Mouse (Mus musculus): ENCODE results near the gene Cd27. TPM values are rescaled to one million over a fixed set of nuclear protein-coding genes. Genes with fewer than 3 reads are reported as not detected.

Cd27 gene
- polyA plus RNA-seq, 1 experiment from 2014 or later: 2.9 TPM

DNA sequence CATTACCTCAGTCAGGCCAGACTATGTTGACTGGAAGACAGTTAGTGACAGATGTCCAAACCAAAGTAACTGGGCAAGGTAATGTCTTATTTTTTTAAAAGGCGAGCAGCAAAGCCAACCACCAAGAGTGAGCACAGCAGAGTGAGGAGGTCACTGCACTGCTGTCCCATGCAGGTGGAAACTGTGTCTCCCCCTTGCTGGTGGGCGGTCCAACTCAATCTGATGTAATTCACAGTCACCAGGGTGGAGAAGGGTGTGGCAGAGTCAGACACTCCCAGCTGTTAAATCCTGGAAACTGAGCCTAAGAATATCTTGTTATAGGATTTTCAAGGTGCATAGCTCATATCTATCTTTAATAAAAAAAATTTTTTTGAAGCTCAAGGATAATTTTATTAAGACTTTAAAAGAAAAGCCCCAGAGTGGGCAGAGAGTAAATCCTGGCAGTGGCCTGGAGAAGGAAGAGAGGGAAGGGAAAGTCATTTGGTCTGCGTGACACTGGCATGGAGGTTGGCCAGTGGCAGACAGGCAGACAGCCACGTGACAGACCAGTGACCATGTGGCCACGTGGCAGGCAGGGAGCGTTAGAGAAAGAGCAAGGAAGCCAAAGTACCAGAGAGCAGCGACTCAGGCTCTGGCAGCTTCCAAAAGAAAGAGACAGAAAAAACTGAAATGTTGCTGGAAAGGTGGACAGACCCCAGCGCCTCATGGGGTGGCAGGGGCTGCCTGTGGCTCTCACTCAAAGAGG lies 19.6 kb upstream of the Cd27 start:
- H3K9me3 ChIP-seq (ENCODE audit: control insufficient read depth, low read length): no peaks in the 10 kb centered on the region; the same call in 1 of the 2 replicates
- H3K27ac ChIP-seq (replicated peaks; ENCODE audit: low read depth, low read length): no peak overlapping the region
- H3K4me1 ChIP-seq (ENCODE audit: control insufficient read depth, insufficient read depth, low read length): no peaks in the 10 kb centered on the region
- H3K36me3 ChIP-seq (ENCODE audit: control insufficient read depth, insufficient read depth, low read length): no peaks in the 10 kb centered on the region
- H3K27me3 ChIP-seq (replicated peaks; ENCODE audit: control insufficient read depth, insufficient read depth, low read length): no peaks in the 10 kb centered on the region
- no peak overlapping the region for H3K4me2 ChIP-seq (ENCODE audit: low read depth, low read length)
- DNase-seq (ENCODE audit: low spot score) (no peak), ATAC-seq (ENCODE audit: low read depth) (no peak)
- no peak overlapping the region for H3K4me3 ChIP-seq (ENCODE audit: low read depth, low read length)
- 77% methylated on average over 8 of the region's 8 CpGs for WGBS
- no peak overlapping the region for H3K9ac ChIP-seq (ENCODE audit: low read depth, low read length)

- H3K27me3 ChIP-seq (replicated peaks; ENCODE audit: control insufficient read depth, insufficient read depth, low read length): no peaks in the 10 kb centered on the region
- H3K27ac ChIP-seq (replicated peaks; ENCODE audit: low read depth, low read length): no peak overlapping the region
- no peaks in the 10 kb centered on the region for H3K4me1 ChIP-seq (ENCODE audit: control insufficient read depth, insufficient read depth, low read length)
- H3K4me2 ChIP-seq (ENCODE audit: low read depth, low read length): no peak overlapping the region
- no peaks in the 10 kb centered on the region for H3K36me3 ChIP-seq (ENCODE audit: control insufficient read depth, insufficient read depth, low read length)
- DNase-seq (ENCODE audit: low spot score): no peak
- WGBS: 80% methylated on average over 7 of the region's 7 CpGs
- H3K9ac ChIP-seq (ENCODE audit: low read depth, low read length): no peak overlapping the region
- ATAC-seq (ENCODE audit: low read depth): no peak
- H3K9me3 ChIP-seq (ENCODE audit: control insufficient read depth, low read length): no peaks in the 10 kb centered on the region; the same call in 1 of the 2 replicates
- no peak overlapping the region for H3K4me3 ChIP-seq (ENCODE audit: low read depth, low read length)
Observed at GRCm38 (mm10) chr6:125255516-125256044, 18.8 kb upstream of the Cd27 start.

DNA sequence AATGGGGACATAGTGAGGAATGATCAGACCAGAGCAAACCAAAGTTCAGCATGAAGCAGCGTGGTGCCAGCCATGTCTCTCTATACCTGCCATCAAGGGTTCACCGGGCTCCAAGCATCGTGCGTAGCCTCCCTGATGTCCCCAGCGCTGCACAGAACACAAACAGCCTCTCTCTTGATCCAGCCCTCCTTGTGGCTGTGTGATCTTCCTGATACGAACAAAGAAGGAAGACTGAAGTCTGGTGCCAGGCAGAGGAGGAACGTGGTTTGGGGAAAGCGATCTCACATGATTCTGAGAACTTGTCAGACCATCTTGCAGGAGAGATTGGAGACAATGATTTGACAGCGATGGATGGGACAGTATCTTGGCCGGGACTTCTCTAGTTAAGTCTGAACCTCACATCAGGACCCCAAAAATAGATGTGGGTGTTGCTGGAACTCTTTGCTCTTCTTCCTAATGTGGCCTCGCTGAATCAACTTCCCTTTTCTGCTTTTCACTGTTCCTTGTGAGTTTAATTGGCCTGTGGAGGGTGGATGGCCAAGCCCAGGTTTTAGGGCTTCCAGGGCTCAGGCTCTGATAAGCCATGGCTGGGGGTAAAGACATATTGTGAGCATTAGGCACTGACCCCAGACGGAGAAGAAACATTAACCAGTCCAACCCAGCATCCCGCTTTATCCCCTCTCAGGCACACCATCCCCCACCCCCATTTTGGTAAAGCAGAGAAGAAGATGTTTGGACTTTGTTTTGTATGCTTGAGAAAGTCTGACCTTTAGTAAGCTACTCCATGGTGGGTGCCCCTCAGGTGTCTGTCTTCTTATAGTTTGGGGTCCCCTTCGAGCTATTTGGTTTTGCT lies 17.3 kb upstream of the Cd27 start:
- Histone ChIP-seq H3K4me2 (ENCODE audit: low read depth, low read length) (no peak overlapping the region), H3K4me3 (ENCODE audit: low read depth, low read length) (no peak overlapping the region), H3K4me1 (ENCODE audit: control insufficient read depth, insufficient read depth, low read length) (no peaks in the 10 kb centered on the region), H3K9ac (ENCODE audit: low read depth, low read length) (no peak overlapping the region), H3K36me3 (ENCODE audit: control insufficient read depth, insufficient read depth, low read length) (no peaks in the 10 kb centered on the region), H3K9me3 (ENCODE audit: control insufficient read depth, low read length) (no peaks in the 10 kb centered on the region; the same call in 1 of the 2 replicates), H3K27ac (replicated peaks; ENCODE audit: low read depth, low read length) (no peak overlapping the region), H3K27me3 (replicated peaks; ENCODE audit: control insufficient read depth, insufficient read depth, low read length) (no peaks in the 10 kb centered on the region)
- ATAC-seq (ENCODE audit: low read depth): no peak
- WGBS: 74% methylated on average over 14 of the region's 14 CpGs
- DNase-seq (ENCODE audit: low spot score): no peak

GRCm38 (mm10) chr6:125252711-125253110 lies 15.9 kb upstream of the Cd27 start:
- no peak overlapping the region for H3K4me3 ChIP-seq (ENCODE audit: low read depth, low read length)
- H3K4me2 ChIP-seq (ENCODE audit: low read depth, low read length): no peak overlapping the region
- no peak for DNase-seq (ENCODE audit: low spot score)
- H3K4me1 ChIP-seq (ENCODE audit: control insufficient read depth, insufficient read depth, low read length): no peaks in the 10 kb centered on the region
- WGBS: 86% methylated on average over 8 of the region's 8 CpGs
- no peaks in the 10 kb centered on the region for H3K27me3 ChIP-seq (replicated peaks; ENCODE audit: control insufficient read depth, insufficient read depth, low read length)
- no peak for ATAC-seq (ENCODE audit: low read depth)
- no peaks in the 10 kb centered on the region for H3K36me3 ChIP-seq (ENCODE audit: control insufficient read depth, insufficient read depth, low read length)
- H3K9me3 ChIP-seq (ENCODE audit: control insufficient read depth, low read length): no peaks in the 10 kb centered on the region; the same call in 1 of the 2 replicates
- no peak overlapping the region for H3K27ac ChIP-seq (replicated peaks; ENCODE audit: low read depth, low read length)
- no peak overlapping the region for H3K9ac ChIP-seq (ENCODE audit: low read depth, low read length)

GRCm38 (mm10) chr6:125252285-125252684 lies 15.5 kb upstream of the Cd27 start:
- DNase-seq (ENCODE audit: low spot score): no peak
- 78% methylated on average over 3 of the region's 3 CpGs for WGBS
- H3K9me3 ChIP-seq (ENCODE audit: control insufficient read depth, low read length): no peaks in the 10 kb centered on the region; the same call in 1 of the 2 replicates
- no peak overlapping the region for H3K4me3 ChIP-seq (ENCODE audit: low read depth, low read length)
- H3K4me1 ChIP-seq (ENCODE audit: control insufficient read depth, insufficient read depth, low read length): no peaks in the 10 kb centered on the region
- no peaks in the 10 kb centered on the region for H3K27me3 ChIP-seq (replicated peaks; ENCODE audit: control insufficient read depth, insufficient read depth, low read length)
- H3K27ac ChIP-seq (replicated peaks; ENCODE audit: low read depth, low read length): no peak overlapping the region
- H3K36me3 ChIP-seq (ENCODE audit: control insufficient read depth, insufficient read depth, low read length): no peaks in the 10 kb centered on the region
- no peak overlapping the region for H3K4me2 ChIP-seq (ENCODE audit: low read depth, low read length)
- H3K9ac ChIP-seq (ENCODE audit: low read depth, low read length): no peak overlapping the region
- no peak for ATAC-seq (ENCODE audit: low read depth)

- no peak for DNase-seq (ENCODE audit: low spot score)
- Histone ChIP-seq H3K4me1 (ENCODE audit: control insufficient read depth, insufficient read depth, low read length) (no peaks in the 10 kb centered on the region), H3K4me3 (ENCODE audit: low read depth, low read length) (no peak overlapping the region), H3K9me3 (ENCODE audit: control insufficient read depth, low read length) (no peaks in the 10 kb centered on the region), H3K27ac (replicated peaks; ENCODE audit: low read depth, low read length) (no peak overlapping the region), H3K36me3 (ENCODE audit: control insufficient read depth, insufficient read depth, low read length) (no peaks in the 10 kb centered on the region), H3K27me3 (replicated peaks; ENCODE audit: control insufficient read depth, insufficient read depth, low read length) (no peaks in the 10 kb centered on the region), H3K9ac (ENCODE audit: low read depth, low read length) (no peak overlapping the region), H3K4me2 (ENCODE audit: low read depth, low read length) (no peak overlapping the region)
- 24% methylated on average over 1 of the region's 1 CpGs for WGBS
- no peak for ATAC-seq (ENCODE audit: low read depth)
Observed at GRCm38 (mm10) chr6:125244551-125244950, 7.7 kb upstream of the Cd27 start.

DNA sequence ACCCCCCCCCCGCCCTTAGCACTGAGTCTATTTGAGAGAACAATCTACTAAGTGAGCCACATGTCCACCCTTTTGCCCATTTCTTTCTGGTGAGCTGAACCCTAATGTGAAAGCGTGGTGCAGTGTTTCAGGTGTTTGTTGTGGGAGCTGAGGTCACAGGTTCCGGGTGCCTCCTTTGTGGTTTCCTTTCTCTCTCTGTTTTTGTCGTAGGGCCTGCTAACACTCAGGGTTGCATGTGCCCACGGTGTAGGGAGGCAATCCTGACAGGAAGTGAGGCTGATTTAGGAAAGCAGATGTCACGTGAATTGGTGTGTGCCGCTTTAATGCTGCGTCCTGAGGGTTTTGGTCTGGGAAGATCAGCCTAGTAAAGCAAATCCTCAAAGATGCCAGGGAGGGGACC lies 4.8 kb upstream of the Cd27 start:
- H3K4me1 ChIP-seq (ENCODE audit: control insufficient read depth, insufficient read depth, low read length): no peaks in the 10 kb centered on the region
- WGBS: 83% methylated on average over 8 of the region's 8 CpGs
- no peak overlapping the region for H3K9ac ChIP-seq (ENCODE audit: low read depth, low read length)
- no peaks in the 10 kb centered on the region for H3K27me3 ChIP-seq (replicated peaks; ENCODE audit: control insufficient read depth, insufficient read depth, low read length)
- H3K4me3 ChIP-seq (ENCODE audit: low read depth, low read length): no peak overlapping the region
- H3K27ac ChIP-seq (replicated peaks; ENCODE audit: low read depth, low read length): no peak overlapping the region
- no peaks in the 10 kb centered on the region for H3K9me3 ChIP-seq (ENCODE audit: control insufficient read depth, low read length)
- H3K4me2 ChIP-seq (ENCODE audit: low read depth, low read length): no peak overlapping the region
- DNase-seq (ENCODE audit: low spot score): no peak
- H3K36me3 ChIP-seq (ENCODE audit: control insufficient read depth, insufficient read depth, low read length): no peaks in the 10 kb centered on the region
- ATAC-seq (ENCODE audit: low read depth): no peak

DNA sequence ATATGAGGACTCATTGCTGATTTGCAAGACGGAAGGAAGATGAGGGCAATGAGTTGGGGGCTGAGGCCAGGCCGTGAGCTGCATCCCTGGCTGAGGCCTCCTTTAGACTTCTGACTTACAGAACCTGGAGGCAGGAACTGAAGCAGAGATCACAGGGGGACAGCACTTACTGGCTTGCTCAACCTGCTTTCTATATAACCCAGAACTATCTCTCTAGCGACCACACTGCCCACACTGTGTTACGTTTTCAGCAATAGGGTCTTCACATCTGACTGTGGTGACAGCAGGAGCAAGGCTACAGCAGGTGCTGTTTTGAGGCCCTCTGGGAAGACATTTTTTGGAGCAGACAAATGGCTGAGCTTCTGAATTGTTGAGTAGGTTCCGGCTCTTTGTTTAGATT lies 3.8 kb upstream of the Cd27 start:
- DNase-seq (ENCODE audit: low spot score): no peak
- no peaks in the 10 kb centered on the region for H3K4me1 ChIP-seq (ENCODE audit: control insufficient read depth, insufficient read depth, low read length)
- no peaks in the 10 kb centered on the region for H3K27me3 ChIP-seq (replicated peaks; ENCODE audit: control insufficient read depth, insufficient read depth, low read length)
- ATAC-seq (ENCODE audit: low read depth): no peak
- no peak overlapping the region for H3K4me2 ChIP-seq (ENCODE audit: low read depth, low read length)
- no peak overlapping the region for H3K27ac ChIP-seq (replicated peaks; ENCODE audit: low read depth, low read length)
- no peaks in the 10 kb centered on the region for H3K9me3 ChIP-seq (ENCODE audit: control insufficient read depth, low read length)
- H3K9ac ChIP-seq (ENCODE audit: low read depth, low read length): no peak overlapping the region
- WGBS: 74% methylated on average over 5 of the region's 5 CpGs
- no peaks in the 10 kb centered on the region for H3K36me3 ChIP-seq (ENCODE audit: control insufficient read depth, insufficient read depth, low read length)
- no peak overlapping the region for H3K4me3 ChIP-seq (ENCODE audit: low read depth, low read length)

Measured in embryonic facial prominence, embryonic 14.5 days (tissue).